Mouse (Mus musculus) heart, adult 2 months (tissue): ENCODE results near the gene Egln2. TPM values are rescaled to one million over a fixed set of nuclear protein-coding genes. Genes with fewer than 3 reads are reported as not detected.

Experiments used
- DNase-seq, 2 experiments: peaks; one replicate each; pipeline ENCODE4 v3.0.0; 2021
- H3K27ac ChIP-seq: fragments of 200-600 bp; 2 replicates; pipeline ENCODE4 v1.8.1; 2022
- H3K27me3 ChIP-seq: fragments of 200-500 bp; 2 replicates; pipeline ENCODE4 v1.6.1; 2012; ENCODE audit warnings: mild to moderate bottlenecking, low read length, inconsistent platforms, mixed read lengths; ENCODE audit not compliant: control insufficient read depth, insufficient read depth
- H3K36me3 ChIP-seq: fragments of 200-500 bp; 2 replicates; pipeline ENCODE4 v1.6.1; 2012; ENCODE audit warnings: low read length, inconsistent platforms; ENCODE audit not compliant: control insufficient read depth, insufficient read depth
- H3K4me1 ChIP-seq: fragments of 200-500 bp; 2 replicates; pipeline ENCODE4 v1.6.1; 2011; ENCODE audit warnings: low read length; ENCODE audit not compliant: control insufficient read depth, insufficient read depth
- H3K4me3 ChIP-seq: fragments of 200-600 bp; 2 replicates; pipeline ENCODE4 v1.8.1; 2022
- H3K79me2 ChIP-seq: fragments of 200-500 bp; replicated peaks from 2 replicates; pipeline ENCODE4 v1.6.1; 2012; ENCODE audit warnings: mild to moderate bottlenecking, inconsistent platforms, low read length, moderate library complexity, mixed read lengths; ENCODE audit not compliant: control insufficient read depth, insufficient read depth
- H3K9ac ChIP-seq: fragments of 200-500 bp; 2 replicates; pipeline ENCODE4 v1.6.1; 2012; ENCODE audit warnings: low read depth, mild to moderate bottlenecking, control low read depth, inconsistent platforms, low read length, mixed read lengths
- CTCF ChIP-seq: fragments of 200-600 bp; IDR thresholded peaks from 2 replicates; pipeline ENCODE4 v1.8.1; 2022; ENCODE audit warnings: antibody characterized with exemption, mild to moderate bottlenecking, moderate library complexity
- EP300 ChIP-seq: fragments of 200-500 bp; IDR thresholded peaks from 2 replicates; pipeline ENCODE4 v1.6.1; 2011; ENCODE audit warnings: low read depth, low read length, control low read depth; ENCODE audit not compliant: insufficient read depth
- POLR2A ChIP-seq: fragments of 200-500 bp; IDR thresholded peaks from 2 replicates; pipeline ENCODE4 v1.6.1; 2011; ENCODE audit warnings: mild to moderate bottlenecking, low read depth, low read length, control low read depth; ENCODE audit not compliant: insufficient read depth
- WGBS: fragments of 180-500 bp; shearing (Covaris S2); methylation state at CpG from one replicate; pipeline ENCODE4 v1.1.7; 2018; 5-methylcytosine and 5-hydroxymethylcytosine counted together
- intact Hi-C: fragments of 180-260 bp; cut with DNase I; formaldehyde crosslinking; loops from one replicate; pipeline ENCODE4 v1.15.1; 2025
- polyA plus RNA-seq: library from polyadenylated mRNA; depleted of rRNA; stranded (reverse); fragments of >200 nt; gene quantifications from 2 replicates; pipeline ENCODE4 v1.2.3, GENCODE M21; 2012
- total RNA-seq, 2 experiments: library from RNA; stranded (reverse); gene quantifications; 2 replicates each; pipeline ENCODE4 v1.2.3; 2021

Gene Egln2
- total and polyA plus RNA-seq, 3 experiments, result 51.8 to 64.4 (median 52.4) TPM

DNA sequence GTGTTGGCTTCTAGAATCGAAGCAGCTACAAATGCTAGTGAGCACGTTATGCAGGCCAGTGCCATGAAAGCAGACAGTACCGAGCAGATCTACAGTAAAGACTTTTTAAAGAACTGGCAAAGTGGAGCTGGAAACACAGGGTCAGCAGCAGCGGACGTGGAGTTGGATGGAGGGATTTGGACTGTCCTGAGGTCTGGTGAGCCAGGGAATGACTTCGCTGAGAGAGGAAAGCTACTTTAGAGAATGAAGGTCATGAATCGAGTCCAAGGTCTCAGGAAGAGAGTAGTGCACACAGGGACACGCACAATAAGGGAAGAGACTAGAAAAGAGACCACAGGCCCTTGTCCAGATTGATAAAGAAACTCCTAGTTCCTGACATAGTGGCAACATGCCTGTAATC, 31.0 kb upstream of the Egln2 start:
- TF ChIP-seq CTCF (no peak), POLR2A (no peak), EP300 (no peak)
- peaks cover 4% of the 10 kb centered on the region; the same call in 1 of the 2 replicates for H3K36me3 ChIP-seq

DNA sequence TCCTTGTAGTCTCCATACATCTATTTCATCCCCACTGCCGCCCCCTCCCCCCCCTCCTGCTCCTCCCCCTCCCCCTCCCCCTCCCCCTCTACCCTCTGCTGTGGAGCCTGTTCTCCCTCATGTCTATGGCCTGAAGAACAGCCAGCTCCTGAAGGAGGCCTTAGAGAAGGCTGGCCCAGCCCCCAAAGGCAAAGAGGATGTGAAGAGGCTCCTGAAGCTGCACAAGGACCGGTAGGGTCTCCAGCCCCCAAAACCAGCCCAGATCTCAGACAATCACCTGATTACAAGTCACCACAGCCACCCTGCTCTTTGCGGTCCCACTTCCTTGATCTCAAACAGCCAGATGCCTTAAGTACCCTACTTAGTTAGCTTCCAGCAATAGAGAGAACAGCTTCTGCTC, 30.5 kb upstream of the Egln2 start:
- intact Hi-C loops, result no loop called here
- Histone ChIP-seq H3K9ac (no peak overlapping the region), H3K36me3 (peaks cover 4% of the 10 kb centered on the region; the same call in 1 of the 2 replicates), H3K4me3 (no peak overlapping the region), H3K79me2 (peaks cover 2% of the 10 kb centered on the region; the same call in 1 of the 2 replicates), H3K27me3 (no peaks in the 10 kb centered on the region), H3K4me1 (peaks cover 7% of the 10 kb centered on the region), H3K27ac (peak overlapping the region; percentile 65)
- WGBS, result 83% methylated on average over 3 of the region's 3 CpGs
- TF ChIP-seq POLR2A (no peak), CTCF (no peak), EP300 (no peak)
- no peak for DNase-seq

More for the DNA sequence above, 31.0 kb upstream of the Egln2 start:
- Histone ChIP-seq H3K27me3 (no peaks in the 10 kb centered on the region), H3K79me2 (peaks cover 2% of the 10 kb centered on the region; the same call in 1 of the 2 replicates), H3K27ac (peak overlapping the region; percentile 65), H3K4me3 (no peak overlapping the region), H3K4me1 (peaks cover 7% of the 10 kb centered on the region), H3K9ac (no peak overlapping the region)
- intact Hi-C loops, result no loop called here
- DNase-seq, result no peak
- WGBS, result 60% methylated on average over 8 of the region's 8 CpGs

GRCm38 (mm10) chr7:27195681-27196611, 29.3 kb upstream of the Egln2 start, which contains the start of the genes BC024978 and Snrpa:
Gene BC024978, plus strand, starts transcription at chr7:27195781.
Gene Snrpa, minus strand, starts transcription at chr7:27196271.
- TF ChIP-seq EP300, result peak; percentile 79
- TF ChIP-seq CTCF, result peak; percentile 3; the same call in 1 of the 2 replicates
- peak; percentile 79 for TF ChIP-seq POLR2A
- under 1% methylated on average over 64 of the region's 64 CpGs for WGBS
- intact Hi-C loops, result loop anchor here (1.0 to 2.0 kb wide), 3 partner anchors 15 to 32 kb away; partner anchors contain the start of genes Egln2, Gm21983, Itpkc and Mia
- Histone ChIP-seq H3K79me2 (peaks cover 2% of the 10 kb centered on the region; the same call in 1 of the 2 replicates), H3K9ac (peak within 1 kb of the TSS; percentile 90), H3K36me3 (peaks cover 4% of the 10 kb centered on the region), H3K4me3 (peak within 1 kb of the TSS; percentile 100), H3K27ac (peak within 1 kb of the TSS; percentile 100), H3K27me3 (no peaks in the 10 kb centered on the region), H3K4me1 (peaks cover 7% of the 10 kb centered on the region)
- peak; percentile 91 to 98 for DNase-seq

DNA sequence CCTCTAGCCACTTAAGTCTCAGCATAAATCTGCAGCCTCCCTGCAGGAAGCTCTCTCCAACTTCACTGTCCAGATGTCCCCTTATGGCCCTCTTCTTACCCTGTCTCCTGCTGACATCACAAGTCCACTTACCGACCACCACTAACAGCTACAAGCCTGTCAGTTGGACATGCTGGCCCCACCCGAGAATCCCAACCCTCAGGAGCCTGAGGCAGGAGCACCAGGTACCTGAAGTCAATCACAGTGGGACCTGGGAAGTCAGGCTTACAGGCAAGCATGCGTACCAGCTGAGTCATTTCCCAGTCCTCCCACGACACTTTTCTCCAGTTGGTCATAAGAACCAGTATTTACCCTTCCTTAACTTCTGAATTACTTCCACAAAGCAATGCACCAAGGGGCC, 27.1 kb upstream of the Egln2 start:
- no peak for TF ChIP-seq EP300
- TF ChIP-seq POLR2A, result no peak
- TF ChIP-seq CTCF, result no peak
- Histone ChIP-seq H3K4me3 (no peak overlapping the region), H3K9ac (no peak overlapping the region), H3K27ac (no peak overlapping the region), H3K79me2 (peaks cover 3% of the 10 kb centered on the region; the same call in 1 of the 2 replicates), H3K4me1 (peaks cover 7% of the 10 kb centered on the region), H3K27me3 (no peaks in the 10 kb centered on the region), H3K36me3 (peaks cover 6% of the 10 kb centered on the region)
- WGBS, result 63% methylated on average over 4 of the region's 4 CpGs
- no peak for DNase-seq
- intact Hi-C loops, result loop anchor here (2.0 kb wide), 2 partner anchors 13 to 27 kb away; partner anchors contain the start of genes Egln2, Gm21983 and Mia

DNA sequence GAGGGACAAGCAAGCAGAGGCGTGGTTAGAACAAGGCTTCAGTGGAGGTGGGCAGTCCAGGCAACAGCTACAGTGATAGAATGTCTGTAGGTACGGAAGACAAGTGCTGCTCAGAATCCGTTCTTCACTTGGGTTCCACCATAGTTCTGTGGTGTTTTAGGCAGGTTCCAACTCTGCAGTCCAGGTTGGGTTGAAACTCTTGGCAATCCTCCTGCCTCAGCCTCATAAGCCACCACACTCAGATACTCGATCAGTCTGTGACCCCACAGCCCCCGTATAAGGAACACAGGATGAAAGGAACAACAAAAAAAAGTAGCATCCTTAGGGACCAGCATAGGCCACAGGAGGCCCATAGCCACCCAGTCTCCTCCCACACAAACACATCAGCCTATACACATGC, 25.8 kb upstream of the Egln2 start:
- no peak overlapping the region for H3K27ac ChIP-seq
- H3K9ac ChIP-seq, result no peak overlapping the region
- TF ChIP-seq EP300, result no peak
- TF ChIP-seq CTCF, result no peak
- TF ChIP-seq POLR2A, result no peak
- peaks cover 3% of the 10 kb centered on the region; the same call in 1 of the 2 replicates for H3K79me2 ChIP-seq
- peaks cover 6% of the 10 kb centered on the region for H3K36me3 ChIP-seq
- peaks cover 5% of the 10 kb centered on the region for H3K4me1 ChIP-seq
- no peak overlapping the region for H3K4me3 ChIP-seq
- WGBS, result 92% methylated on average over 5 of the region's 5 CpGs
- no peaks in the 10 kb centered on the region for H3K27me3 ChIP-seq
- intact Hi-C loops, result no loop called here
- no peak for DNase-seq
